10 mouse cellular contexts compared by ENCODE assay signal in the genomic region with DNA sequence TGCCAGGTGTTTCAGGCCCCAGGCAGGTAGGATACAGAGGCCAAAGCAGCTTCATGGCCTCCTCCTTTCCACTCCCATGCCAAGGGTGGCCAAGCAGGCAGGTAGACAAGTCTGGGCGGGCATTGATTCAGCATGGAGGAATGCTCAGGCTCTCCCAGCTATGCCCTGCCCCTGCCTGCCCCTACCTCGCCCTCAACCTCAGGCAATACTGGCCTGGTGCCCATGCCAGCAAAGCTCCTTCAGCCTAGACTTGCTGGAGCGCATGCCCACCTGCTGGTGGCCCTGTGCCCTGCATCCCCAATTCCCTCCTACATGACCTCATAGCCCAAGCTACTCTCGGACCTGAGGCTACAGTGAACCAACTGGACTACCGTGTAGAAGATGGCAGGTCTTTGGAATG. TPM values are rescaled to one million over a fixed set of nuclear protein-coding genes. Genes with fewer than 3 reads are reported as not detected.
DNase-seq lines count a peak whose midpoint lies in the region; ATAC-seq and TF ChIP-seq lines count a peak whose summit lies in the region.
"Had no signal": no experiment of that assay in that cellular context is flagged by ENCODE, and none has a peak within 500 bp of the region (broad histone marks: within the 10 kb centered on the region; RNA-seq: fewer than 3 reads in every experiment).

No protein-coding gene starts in this region.

- TF ChIP-seq CTCF in hindbrain, postnatal 0 days (IDR thresholded peaks at IDR 0.05; ENCODE audit: low read depth): peak; percentile 41
- no peak; the same call in 1 of the 2 replicates for TF ChIP-seq CTCF in kidney, adult 2 months (conservative IDR thresholded peaks at IDR 0.05; ENCODE audit: insufficient read depth, insufficient read length, low read depth, low read length)

- whole genome bisulfite sequencing in hindbrain, postnatal 0 days: 83% methylated on average over 5 of the region's 5 CpGs
- WGBS in hindbrain, embryonic 14.5 days: 85% methylated on average over 5 of the region's 5 CpGs
- 69% methylated on average over 5 of the region's 5 CpGs for WGBS in kidney, adult 2 months

- H3K4me2 ChIP-seq in hindbrain, postnatal 0 days (ENCODE audit: low read depth, low read length): no peak overlapping the region
- H3K4me2 ChIP-seq in hindbrain, embryonic 14.5 days (replicated peaks): no peak overlapping the region
- H3K4me2 ChIP-seq: midbrain, embryonic 12.5 days had no signal

- no peak overlapping the region for H3K27ac ChIP-seq in hindbrain, postnatal 0 days
- no peak overlapping the region for H3K27ac ChIP-seq in hindbrain, embryonic 14.5 days
- H3K27ac ChIP-seq in kidney, adult 2 months (ENCODE audit: insufficient read depth, low read depth, low read length): no peak overlapping the region
- H3K27ac ChIP-seq: midbrain, embryonic 12.5 days had no signal

- H3K36me3 ChIP-seq in hindbrain, postnatal 0 days (ENCODE audit: insufficient read depth, low read length): no peaks in the 10 kb centered on the region
- no peaks in the 10 kb centered on the region for H3K36me3 ChIP-seq in hindbrain, embryonic 14.5 days (replicated peaks; ENCODE audit: control insufficient read depth, insufficient read depth)
- no peaks in the 10 kb centered on the region for H3K36me3 ChIP-seq in kidney, adult 2 months (ENCODE audit: control insufficient read depth, insufficient read depth, low read length)
- H3K36me3 ChIP-seq: midbrain, embryonic 12.5 days had no signal

- ATAC-seq in hindbrain, postnatal 0 days: no peak
- no peak for ATAC-seq in hindbrain, embryonic 14.5 days (ENCODE audit: low FRiP score)
- peak; percentile 69 for ATAC-seq in megakaryocyte progenitor cell, adult 5-6 weeks (replicated peaks; ENCODE audit: poor library complexity)
- ATAC-seq in erythroblast, adult 5-6 weeks (replicated peaks; ENCODE audit: low FRiP score, poor library complexity, severe bottlenecking): no peak

- no peaks in the 10 kb centered on the region for H3K27me3 ChIP-seq in hindbrain, postnatal 0 days (ENCODE audit: insufficient read depth, low read length)
- no peaks in the 10 kb centered on the region for H3K27me3 ChIP-seq in hindbrain, embryonic 14.5 days (ENCODE audit: control insufficient read depth, insufficient read depth, low read length)
- H3K27me3 ChIP-seq in kidney, adult 2 months (replicated peaks; ENCODE audit: control insufficient read depth, insufficient read depth, low read length): no peaks in the 10 kb centered on the region

- no peaks in the 10 kb centered on the region for H3K9me3 ChIP-seq in hindbrain, postnatal 0 days (ENCODE audit: low read length)
- no peaks in the 10 kb centered on the region for H3K9me3 ChIP-seq in hindbrain, embryonic 14.5 days (ENCODE audit: control insufficient read depth, low read length)
- H3K9me3 ChIP-seq: midbrain, embryonic 12.5 days had no signal

- H3K4me3 ChIP-seq in hindbrain, postnatal 0 days (ENCODE audit: low read length): no peak overlapping the region
- H3K4me3 ChIP-seq in hindbrain, embryonic 14.5 days (replicated peaks; ENCODE audit: low read length): no peak overlapping the region
- H3K4me3 ChIP-seq in kidney, adult 2 months (ENCODE audit: insufficient read depth, low read depth, low read length): no peak overlapping the region
- H3K4me3 ChIP-seq: midbrain, embryonic 12.5 days had no signal

- no peak for TF ChIP-seq POLR2A in kidney, adult 2 months (IDR thresholded peaks at IDR 0.05; ENCODE audit: low read depth, low read length)

- no peak overlapping the region for H3K9ac ChIP-seq in hindbrain, postnatal 0 days (replicated peaks; ENCODE audit: low read length)
- H3K9ac ChIP-seq in hindbrain, embryonic 14.5 days: no peak overlapping the region
- H3K9ac ChIP-seq: midbrain, embryonic 12.5 days had no signal

- DNase-seq in hindbrain, postnatal 0 days (ENCODE audit: low spot score): no peak
- DNase-seq in hindbrain, embryonic 14.5 days (ENCODE audit: low spot score): no peak
- DNase-seq in MN1 (ENCODE audit: low spot score): peak; percentile 32
- peak; percentile 60 for DNase-seq in kidney, adult 2 months
- no peak for DNase-seq in spleen, adult 12 weeks (ENCODE audit: low spot score)
- no peak for DNase-seq in adrenal gland, adult 18-20 months (ENCODE audit: low spot score in 2 of 2)

- no peaks in the 10 kb centered on the region for H3K4me1 ChIP-seq in hindbrain, postnatal 0 days (ENCODE audit: insufficient read depth, low read length)
- H3K4me1 ChIP-seq in hindbrain, embryonic 14.5 days (replicated peaks; ENCODE audit: control insufficient read depth, insufficient read depth, low read length): 0 out of 2 replicates have a peak, but pooled peaks cover 6% of the 10 kb centered on the region
- no peaks in the 10 kb centered on the region for H3K4me1 ChIP-seq in kidney, adult 2 months (ENCODE audit: control insufficient read depth, insufficient read depth, low read length)
- H3K4me1 ChIP-seq: midbrain, embryonic 12.5 days had no signal

RNA-seq across cellular contexts. Expression of a gene that starts 2.7 kb away (rescaled TPM):
- total RNA-seq in hindbrain, postnatal 0 days (2014; rRNA removed): not detected in 2 replicates
- polyA plus RNA-seq in hindbrain, postnatal 0 days (2015; fragmentation: Nextera tagmentation; extraction: Ambion mirVana): 0.15 TPM in 1 of 2 replicates, not detected in the other
- not detected in 2 replicates for polyA plus RNA-seq in hindbrain, embryonic 14.5 days (2014; fragmentation: Nextera tagmentation; extraction: Ambion mirVana)
- 1.8 and 3.3 TPM in 2 replicates for polyA plus RNA-seq in kidney, adult 2 months (2012; rRNA removed)
- total RNA-seq in megakaryocyte progenitor cell, adult 5-6 weeks (2015): not detected in 2 replicates
- total RNA-seq in megakaryocyte progenitor cell, adult 5-6 weeks (2017): not detected in 2 replicates
- not detected in 2 replicates for total RNA-seq in erythroblast, adult 5-6 weeks (2015; ENCODE audit: low replicate concordance)
- not detected in 2 replicates for total RNA-seq in erythroblast, adult 5-6 weeks (2017; ENCODE audit: low replicate concordance)
- not detected for total RNA-seq in adrenal gland, adult 18-20 months (2021)
- total RNA-seq: heart, postnatal 36 days had no signal

RNA-seq across cellular contexts. Expression of a gene that starts 4.3 kb away (rescaled TPM):
- total RNA-seq in hindbrain, postnatal 0 days (2014; rRNA removed): 1.3 and 8.5 TPM in 2 replicates
- 0.63 TPM in 2 replicates for polyA plus RNA-seq in hindbrain, postnatal 0 days (2015; fragmentation: Nextera tagmentation; extraction: Ambion mirVana)
- polyA plus RNA-seq in hindbrain, embryonic 14.5 days (2014; fragmentation: Nextera tagmentation; extraction: Ambion mirVana): 1.0 TPM in 1 of 2 replicates, not detected in the other
- polyA plus RNA-seq in kidney, adult 2 months (2012; rRNA removed): 0.54 and 103 TPM in 2 replicates
- 6.0 and 8.0 TPM in 2 replicates for total RNA-seq in megakaryocyte progenitor cell, adult 5-6 weeks (2015)
- total RNA-seq in megakaryocyte progenitor cell, adult 5-6 weeks (2017): 2.4 and 7.7 TPM in 2 replicates
- 19.6 TPM in 1 of 2 replicates, not detected in the other for total RNA-seq in erythroblast, adult 5-6 weeks (2015; ENCODE audit: low replicate concordance)
- total RNA-seq in erythroblast, adult 5-6 weeks (2017; ENCODE audit: low replicate concordance): 2.0 and 6.4 TPM in 2 replicates
- total RNA-seq in adrenal gland, adult 18-20 months (2021): 10 to 100 TPM in 1 of 2 experiments, under 1 TPM in 1; 0.83 to 10.2 TPM

RNA-seq across cellular contexts. Expression of a gene that starts 23.3 kb away (rescaled TPM):
- 4.6 and 16.6 TPM in 2 replicates for total RNA-seq in hindbrain, postnatal 0 days (2014; rRNA removed)
- polyA plus RNA-seq in hindbrain, postnatal 0 days (2015; fragmentation: Nextera tagmentation; extraction: Ambion mirVana): 6.6 and 7.2 TPM in 2 replicates
- polyA plus RNA-seq in hindbrain, embryonic 14.5 days (2014; fragmentation: Nextera tagmentation; extraction: Ambion mirVana): 4.8 and 8.2 TPM in 2 replicates
- polyA plus RNA-seq in kidney, adult 2 months (2012; rRNA removed): 22.2 and 39.8 TPM in 2 replicates
- total RNA-seq in megakaryocyte progenitor cell, adult 5-6 weeks (2015): 45.9 and 75.5 TPM in 2 replicates
- 65.5 and 67.5 TPM in 2 replicates for total RNA-seq in megakaryocyte progenitor cell, adult 5-6 weeks (2017)
- 119 and 155 TPM in 2 replicates for total RNA-seq in erythroblast, adult 5-6 weeks (2015; ENCODE audit: low replicate concordance)
- 98.7 and 120 TPM in 2 replicates for total RNA-seq in erythroblast, adult 5-6 weeks (2017; ENCODE audit: low replicate concordance)
- 10 to 100 TPM; 17.0 to 24.2 TPM for total RNA-seq in adrenal gland, adult 18-20 months (2021)

RNA-seq across cellular contexts. Expression of a gene that starts 49.5 kb away (rescaled TPM):
- 638 and 755 TPM in 2 replicates for total RNA-seq in hindbrain, postnatal 0 days (2014; rRNA removed)
- polyA plus RNA-seq in hindbrain, postnatal 0 days (2015; fragmentation: Nextera tagmentation; extraction: Ambion mirVana): 400 and 402 TPM in 2 replicates
- 313 and 325 TPM in 2 replicates for polyA plus RNA-seq in hindbrain, embryonic 14.5 days (2014; fragmentation: Nextera tagmentation; extraction: Ambion mirVana)
- 830 and 897 TPM in 2 replicates for polyA plus RNA-seq in kidney, adult 2 months (2012; rRNA removed)
- total RNA-seq in megakaryocyte progenitor cell, adult 5-6 weeks (2015): 115 and 133 TPM in 2 replicates
- total RNA-seq in megakaryocyte progenitor cell, adult 5-6 weeks (2017): 129 and 170 TPM in 2 replicates
- total RNA-seq in erythroblast, adult 5-6 weeks (2015; ENCODE audit: low replicate concordance): 138 and 155 TPM in 2 replicates
- 126 and 150 TPM in 2 replicates for total RNA-seq in erythroblast, adult 5-6 weeks (2017; ENCODE audit: low replicate concordance)
- 1,000 to 10,000 TPM; 1,152 to 1,350 TPM for total RNA-seq in adrenal gland, adult 18-20 months (2021)

RNA-seq across cellular contexts. Expression of a gene that starts 54.9 kb away (rescaled TPM):
- total RNA-seq in hindbrain, postnatal 0 days (2014; rRNA removed): 1.0 TPM in 1 of 2 replicates, not detected in the other
- 2.1 and 2.9 TPM in 2 replicates for polyA plus RNA-seq in hindbrain, postnatal 0 days (2015; fragmentation: Nextera tagmentation; extraction: Ambion mirVana)
- polyA plus RNA-seq in hindbrain, embryonic 14.5 days (2014; fragmentation: Nextera tagmentation; extraction: Ambion mirVana): not detected in 2 replicates
- polyA plus RNA-seq in kidney, adult 2 months (2012; rRNA removed): 0.36 TPM in 1 of 2 replicates, not detected in the other
- total RNA-seq in megakaryocyte progenitor cell, adult 5-6 weeks (2015): not detected in 2 replicates
- 25.2 and 59.0 TPM in 2 replicates for total RNA-seq in megakaryocyte progenitor cell, adult 5-6 weeks (2017)
- not detected in 2 replicates for total RNA-seq in erythroblast, adult 5-6 weeks (2015; ENCODE audit: low replicate concordance)
- total RNA-seq in erythroblast, adult 5-6 weeks (2017; ENCODE audit: low replicate concordance): 121 and 215 TPM in 2 replicates
- 1 to 10 TPM; 3.1 to 9.4 TPM for total RNA-seq in adrenal gland, adult 18-20 months (2021)
- polyA plus RNA-seq: midbrain, embryonic 12.5 days had no signal

Comparison
In these comparisons a context has a peak if more than half of its experiments do, and no peak if none do; other contexts are left out.
1. DNase-seq: peak in MN1 (single experiment) and kidney, adult 2 months (single experiment); none in hindbrain, postnatal 0 days (single experiment), hindbrain, embryonic 14.5 days (single experiment), spleen, adult 12 weeks (single experiment) and adrenal gland, adult 18-20 months (0 of 2).